Mouse (Mus musculus) heart, postnatal 36 days (tissue): ENCODE results near the gene Hprt. TPM values are rescaled to one million over a fixed set of nuclear protein-coding genes. Genes with fewer than 3 reads are reported as not detected.
"Not testable (repeated sequence)": the region's sequence is repeated elsewhere in the genome, so short reads cannot be mapped to it uniquely, and the experiment has no call there.

Experiments used
- DNase-seq, 2 experiments: peaks; one replicate each; pipeline ENCODE4 v3.0.0; 2021 to 2022
- intact Hi-C: fragments of 180-260 bp; cut with DNase I; formaldehyde crosslinking; loops from one replicate; pipeline ENCODE4 v1.15.1; 2025
- total RNA-seq, 2 experiments: library from RNA; stranded (reverse); gene quantifications; 2 replicates each; pipeline ENCODE4 v1.2.3; 2021

The Hprt gene
- total RNA-seq: 10 to 100 TPM; 54.5 to 68.1 TPM

DNA sequence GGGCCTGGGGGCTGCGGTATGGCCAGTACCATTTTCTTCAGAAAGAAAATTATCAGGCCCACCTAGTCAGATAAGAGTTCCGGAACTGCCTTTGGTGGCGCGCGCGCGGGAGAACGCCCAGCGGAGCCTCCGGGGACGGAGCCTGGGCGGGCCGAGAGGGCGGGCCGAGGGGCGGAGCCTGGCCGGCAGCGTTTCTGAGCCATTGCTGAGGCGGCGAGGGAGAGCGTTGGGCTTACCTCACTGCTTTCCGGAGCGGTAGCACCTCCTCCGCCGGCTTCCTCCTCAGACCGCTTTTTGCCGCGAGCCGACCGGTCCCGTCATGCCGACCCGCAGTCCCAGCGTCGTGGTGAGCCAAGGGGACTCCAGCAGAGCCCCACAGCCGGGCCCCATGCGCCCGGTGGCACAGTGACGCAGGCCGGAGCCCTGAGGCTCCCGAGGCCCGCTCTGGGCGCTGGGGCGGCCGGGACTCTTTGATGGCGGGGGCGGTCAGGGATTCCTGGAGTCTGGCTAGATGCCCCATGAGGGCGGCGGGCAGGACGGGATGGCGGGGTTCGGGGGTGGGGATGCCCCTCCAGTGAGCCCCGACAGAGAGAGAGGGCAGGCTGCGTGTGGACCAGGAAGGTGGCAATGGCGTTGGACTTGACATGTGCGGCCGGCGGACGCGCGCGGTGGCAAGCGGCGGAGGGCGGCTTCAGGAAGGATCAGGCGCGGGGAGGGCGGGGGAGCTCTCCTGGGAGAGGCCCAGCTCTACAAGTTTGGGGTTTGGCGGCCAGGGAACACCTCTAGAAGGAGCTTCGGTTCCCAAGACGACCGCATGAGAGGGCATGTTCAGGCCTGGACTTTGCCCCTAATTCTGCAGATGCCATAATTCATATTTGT, at the start of gene Hprt:
TSS of gene Hprt (plus strand) at position 233 of the 879 bp plus-strand sequence.
- DNase-seq: peak; percentile 82 to 89
- intact Hi-C loops: no loop called here

DNA sequence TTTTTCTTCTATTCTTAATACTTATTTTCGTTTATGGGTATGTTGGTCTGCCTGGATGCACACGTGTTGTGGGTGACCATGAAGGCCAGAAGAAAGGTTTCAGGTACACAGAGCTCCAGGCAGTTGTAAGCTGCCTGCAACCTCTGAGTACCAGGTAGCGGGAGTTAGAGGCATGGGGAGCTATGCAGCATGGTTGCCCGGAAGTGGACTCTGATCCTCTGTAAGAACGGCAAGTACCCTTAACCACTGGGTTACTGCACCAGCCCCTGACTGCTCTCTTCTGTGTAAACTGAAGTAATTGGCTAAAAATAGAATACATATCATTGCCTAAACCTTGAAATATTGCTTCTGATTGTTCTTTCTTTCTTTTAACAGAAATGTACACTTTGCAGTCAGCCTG, 42.4 kb upstream of the Hprt start:
- no peak for DNase-seq
- intact Hi-C loops: no loop called here

- intact Hi-C loops: no loop called here
Observed at GRCm38 (mm10) chrX:52949713-52950112, 38.2 kb upstream of the Hprt start.

DNA sequence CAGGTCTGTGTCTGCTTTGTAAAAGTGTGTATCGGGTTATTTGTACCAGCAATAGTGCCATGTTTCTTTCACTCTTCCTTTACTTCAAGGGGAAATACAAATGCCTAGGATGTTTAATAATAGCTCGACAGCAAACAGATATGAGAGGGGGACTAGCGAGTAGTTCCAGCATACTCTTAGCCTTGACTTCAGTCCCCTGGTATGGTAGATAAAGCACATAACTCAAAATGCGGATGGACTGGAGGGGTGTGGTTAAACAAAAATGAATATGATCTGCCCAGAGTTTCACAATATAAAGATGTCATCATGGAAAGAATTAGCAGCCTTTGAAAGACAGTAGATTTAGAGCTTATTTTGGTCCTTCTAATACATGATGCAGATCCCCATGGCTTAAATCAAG, 31.0 kb upstream of the Hprt start:
- intact Hi-C loops: no loop called here
- DNase-seq: no peak

More at GRCm38 (mm10) chrX:52949713-52950112, 38.2 kb upstream of the Hprt start:
- peak in 1 of 2 experiments; percentile 35 for DNase-seq

- DNase-seq: no peak
- intact Hi-C loops: no loop called here
Observed at GRCm38 (mm10) chrX:52961559-52962110, 26.3 kb upstream of the Hprt start.

- intact Hi-C loops: no loop called here
- DNase-seq: no peak
Observed at GRCm38 (mm10) chrX:52965149-52965548, 22.8 kb upstream of the Hprt start.

- peak; percentile 38 to 49 for DNase-seq
- intact Hi-C loops: no loop called here
Observed at GRCm38 (mm10) chrX:52971211-52972006, 16.5 kb upstream of the Hprt start.

DNA sequence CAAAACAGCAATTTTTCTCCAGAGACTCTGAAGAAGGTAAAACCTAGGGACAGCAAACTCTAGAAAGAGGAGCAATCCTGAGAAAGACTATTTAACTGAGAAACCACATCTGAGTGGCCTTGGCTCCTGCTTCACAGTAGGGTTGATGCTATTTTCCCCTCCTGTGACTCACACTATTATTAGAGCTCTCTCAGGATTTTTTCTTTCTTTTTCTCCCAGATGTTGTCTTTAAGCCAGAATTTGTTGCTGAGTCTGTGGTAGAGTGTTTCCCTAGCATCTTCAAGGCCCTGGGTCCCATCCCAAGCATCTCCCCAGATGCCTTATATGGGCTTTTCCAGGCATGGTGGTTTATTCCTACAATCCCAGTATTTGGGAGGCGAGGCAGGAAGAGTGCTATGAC, 15.8 kb upstream of the Hprt start:
- intact Hi-C loops: no loop called here
- no peak for DNase-seq

GRCm38 (mm10) chrX:52972680-52973079, 15.3 kb upstream of the Hprt start:
- intact Hi-C loops: no loop called here
- DNase-seq: no peak

DNA sequence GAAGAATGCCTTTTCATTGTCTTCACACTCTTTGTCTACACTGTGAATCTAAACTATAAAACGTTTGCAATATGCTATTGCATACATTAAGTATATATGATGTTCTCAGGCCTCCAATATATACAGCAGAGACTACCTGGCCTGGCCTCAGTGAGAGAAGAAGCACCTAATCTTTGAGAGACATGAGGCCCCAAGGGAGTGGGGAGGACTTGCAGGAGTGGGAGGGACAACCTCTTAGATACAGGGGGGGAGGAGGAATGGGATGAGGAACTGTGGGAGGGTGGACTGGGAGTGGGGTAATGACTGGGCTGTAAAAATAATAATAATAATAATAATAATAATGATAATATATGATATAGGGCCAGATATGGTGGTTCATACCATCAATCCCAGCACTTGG, 9.4 kb upstream of the Hprt start:
- DNase-seq: no peak
- intact Hi-C loops: no loop called here

- no peak for DNase-seq
- intact Hi-C loops: loop anchor here (5.0 kb wide), 1 partner anchor 69 kb away; the partner anchor contains the start of gene Phf6
Observed at GRCm38 (mm10) chrX:52981378-52981777, 6.6 kb upstream of the Hprt start.

DNA sequence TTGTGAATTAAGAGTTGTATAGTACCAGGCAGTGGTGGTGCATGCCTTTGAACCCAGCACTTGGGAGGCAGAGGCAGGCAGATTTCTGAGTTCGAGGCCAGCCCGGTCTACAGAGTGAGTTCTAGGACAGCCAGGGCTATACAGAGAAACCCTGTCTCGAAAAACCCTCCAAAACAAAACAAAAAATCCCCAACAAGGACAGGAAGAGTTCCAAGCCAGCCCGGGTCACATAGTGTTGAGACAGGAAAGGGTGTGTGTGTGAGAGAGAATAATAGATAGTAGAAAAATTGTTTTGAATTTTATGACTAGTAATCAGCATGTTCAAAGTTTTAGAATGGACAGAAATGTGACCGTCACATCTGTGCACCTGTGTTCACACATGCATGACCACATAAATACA, 6.8 kb downstream of the Hprt start:
- DNase-seq: not testable (repeated sequence)
- intact Hi-C loops: loop anchor here (10.0 kb wide), 1 partner anchor 370 kb away; no protein-coding TSS in a partner anchor

DNA sequence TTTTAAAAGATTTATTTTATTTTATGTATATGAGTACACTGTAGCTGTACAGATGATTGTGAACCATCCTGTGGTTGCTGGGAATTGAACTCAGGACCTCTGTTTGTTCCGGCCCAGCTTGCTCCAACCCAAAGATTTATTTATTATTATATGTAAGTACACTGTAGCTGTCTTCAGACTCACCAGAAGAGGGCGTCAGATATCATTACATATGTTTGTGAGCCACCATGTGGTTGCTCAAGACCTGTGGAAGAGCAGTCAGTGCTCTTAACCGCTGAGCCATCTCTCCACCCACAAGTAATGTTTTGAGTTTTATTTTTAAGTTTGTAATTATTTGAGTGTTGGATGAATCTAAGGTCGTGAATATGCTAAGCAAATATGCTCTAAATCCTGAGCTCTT, 16.9 kb downstream of the Hprt start:
- intact Hi-C loops, DNase-seq: not testable (repeated sequence)

DNA sequence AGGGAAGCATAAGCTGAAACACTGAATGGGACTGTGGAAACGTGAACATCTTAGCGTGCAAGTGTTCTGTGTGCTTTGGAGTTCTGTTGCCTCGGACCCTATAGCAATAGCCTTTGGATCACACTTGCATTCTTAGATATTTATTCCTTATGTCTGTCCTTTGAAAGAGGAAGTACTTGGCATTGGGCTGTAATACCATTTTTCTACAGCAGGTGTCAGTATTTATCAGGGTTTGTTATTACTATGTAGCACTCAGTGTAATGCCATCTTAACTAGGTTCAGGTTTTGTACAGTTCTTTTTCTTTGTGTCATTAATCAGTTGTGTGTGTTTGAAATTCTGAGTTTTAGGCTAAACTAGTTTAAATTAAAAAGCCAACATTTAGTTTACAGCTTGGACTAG, 18.1 kb downstream of the Hprt start:
- intact Hi-C loops: loop anchor here (1.0 kb wide), 1 partner anchor 249 kb away; no protein-coding TSS in a partner anchor
- DNase-seq: peak in 1 of 2 experiments; percentile 18

DNA sequence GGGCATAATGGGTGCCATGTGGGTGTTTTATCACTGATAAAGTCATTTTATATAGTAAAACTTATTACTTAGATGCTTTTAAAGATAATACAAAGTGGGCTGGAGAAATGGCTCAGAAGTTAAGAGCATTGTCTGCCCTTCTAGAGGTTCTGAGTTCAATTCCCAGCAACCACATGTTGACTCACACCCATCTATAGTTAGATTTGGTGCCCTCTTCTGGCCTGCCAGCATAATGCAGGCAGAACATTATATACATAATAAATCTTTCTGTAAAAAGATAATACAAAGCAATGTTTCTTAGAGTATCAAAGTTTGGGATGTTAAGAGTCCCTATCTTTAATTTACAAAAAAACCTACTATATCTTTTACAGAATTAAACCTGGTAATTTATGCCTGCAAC, 27.6 kb downstream of the Hprt start:
- peak in 1 of 2 experiments; percentile 3 for DNase-seq
- intact Hi-C loops: loop anchor here (10.0 kb wide), 1 partner anchor 319 kb away; no protein-coding TSS in a partner anchor

GRCm38 (mm10) chrX:53023021-53023420, 35.1 kb downstream of the Hprt start:
- intact Hi-C loops: no loop called here
- no peak for DNase-seq

DNA sequence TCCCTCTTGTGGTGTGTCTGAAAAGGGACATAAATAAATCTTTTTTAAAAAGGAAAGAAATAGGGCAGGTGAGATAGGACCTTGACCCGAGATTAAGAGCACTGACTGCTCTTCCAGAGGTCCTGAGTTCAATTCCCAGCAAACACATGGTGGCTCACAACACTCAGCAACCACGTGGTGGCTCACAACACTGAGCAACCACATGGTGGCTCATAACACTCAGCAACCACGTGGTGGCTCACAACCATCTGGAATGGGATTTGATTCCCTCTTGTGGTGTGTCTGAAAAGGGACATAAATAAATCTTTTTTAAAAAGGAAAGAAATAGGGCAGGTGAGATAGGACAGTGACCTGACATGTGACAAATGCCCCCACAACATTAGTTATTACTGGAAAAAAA, 36.3 kb downstream of the Hprt start:
- intact Hi-C loops: loop anchor here (1.0 to 2.0 kb wide), 2 partner anchors 209 to 231 kb away; no protein-coding TSS in a partner anchor
- DNase-seq: not testable (repeated sequence)

DNA sequence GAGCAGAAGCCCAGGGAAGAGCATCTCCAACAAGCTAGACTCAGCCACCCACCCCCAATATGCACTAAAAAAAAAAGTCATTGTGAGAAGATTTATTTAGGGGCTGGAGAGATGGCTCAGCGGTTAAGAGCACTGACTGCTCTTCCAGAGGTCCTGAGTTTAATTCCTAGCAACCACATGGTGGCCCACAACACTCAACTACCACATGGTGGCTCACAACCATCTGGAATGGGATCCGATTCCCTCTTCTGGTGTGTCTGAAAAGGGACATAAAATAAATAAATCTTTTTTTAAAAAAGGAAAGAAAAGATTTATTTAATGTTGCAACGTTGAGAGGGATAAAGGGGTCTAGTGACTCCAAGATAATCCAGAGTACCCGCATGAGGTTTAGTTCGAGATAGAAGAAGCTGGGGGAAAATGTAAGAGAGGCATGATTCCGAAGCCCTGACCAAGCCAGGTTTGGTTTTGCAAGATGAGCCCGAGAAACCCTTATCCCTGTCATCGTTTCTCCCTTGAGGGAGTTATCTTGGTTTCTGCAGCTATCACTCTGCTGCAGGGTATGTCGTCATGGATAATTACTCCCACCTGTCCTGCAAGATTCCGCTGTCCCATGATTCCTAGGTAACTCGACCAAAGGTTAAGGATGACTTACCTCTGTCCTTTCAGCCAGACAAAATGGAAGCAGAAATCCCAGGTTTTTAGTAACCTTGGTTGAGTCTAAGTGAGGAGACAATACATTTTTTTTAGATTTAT, 37.7 kb downstream of the Hprt start:
- intact Hi-C loops: loop anchor here (2.0 kb wide), 1 partner anchor 229 kb away; no protein-coding TSS in a partner anchor
- DNase-seq: no peak

DNA sequence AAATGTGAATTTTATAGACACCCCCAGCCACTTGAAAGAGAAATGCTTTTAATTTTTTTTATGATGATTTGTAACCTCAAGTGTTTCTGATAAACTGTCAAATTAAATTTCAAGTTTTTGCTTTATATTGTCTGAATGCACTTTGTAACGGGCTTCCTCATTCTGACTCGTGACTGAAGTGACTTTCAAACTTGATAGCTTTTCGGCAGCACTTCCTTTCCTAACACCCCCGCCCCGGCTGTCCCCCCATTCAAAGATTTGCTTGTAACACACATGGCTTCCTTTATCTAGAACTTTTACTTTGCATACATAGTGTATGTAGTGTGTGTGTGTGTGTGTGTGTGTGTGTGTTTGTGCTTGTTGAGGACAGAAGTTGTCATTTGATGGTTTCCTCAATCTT, 41.6 kb downstream of the Hprt start:
- intact Hi-C loops: no loop called here
- no peak for DNase-seq

DNA sequence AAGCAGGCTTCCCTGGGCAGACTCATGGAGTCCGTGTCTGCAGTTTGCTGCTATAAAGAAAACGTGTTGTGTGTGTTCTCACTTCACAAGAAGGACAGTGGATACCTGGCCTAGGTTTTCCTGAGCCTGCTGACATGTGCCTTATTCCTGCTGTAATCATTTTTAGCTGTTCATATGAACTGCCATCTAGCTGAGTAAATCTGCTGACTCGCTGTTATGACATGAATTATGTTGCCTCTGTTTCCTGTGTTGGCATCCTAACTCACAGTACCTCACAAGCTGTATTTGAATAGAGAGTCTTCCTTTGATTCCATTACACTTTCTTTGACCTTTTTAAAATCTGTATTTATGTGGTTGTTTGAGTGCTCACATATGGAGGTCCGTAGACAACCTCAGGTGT, 50.3 kb downstream of the Hprt start:
- intact Hi-C loops: no loop called here
- DNase-seq: no peak
